Mouse (Mus musculus): ENCODE data around the gene 1810055G02Rik.

1810055G02Rik gene

GRCm38 (mm10) chr19:3742716-3743115, 34.6 kb downstream of the 1810055G02Rik start:
- in situ Hi-C loops (cut with MboI, MseI), result no loop called here

DNA sequence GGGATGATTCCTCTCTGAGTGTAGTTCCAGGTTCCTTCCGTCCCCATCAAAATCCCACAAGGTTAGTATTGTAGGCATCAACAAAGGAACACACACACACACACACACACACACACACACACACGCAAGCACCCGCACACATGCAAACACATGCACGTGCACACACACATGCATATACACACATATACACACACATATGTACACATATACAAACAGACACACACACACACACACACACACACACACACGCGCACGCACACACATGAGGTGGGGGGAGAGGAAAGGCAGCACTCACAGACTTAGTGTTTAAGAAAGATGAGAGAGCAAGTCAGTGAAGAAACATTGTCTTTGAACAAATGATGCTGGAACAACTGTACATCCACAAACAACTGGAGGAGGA, 35.3 kb downstream of the 1810055G02Rik start:
- in situ Hi-C loops (cut with MboI, MseI), result no loop called here

DNA sequence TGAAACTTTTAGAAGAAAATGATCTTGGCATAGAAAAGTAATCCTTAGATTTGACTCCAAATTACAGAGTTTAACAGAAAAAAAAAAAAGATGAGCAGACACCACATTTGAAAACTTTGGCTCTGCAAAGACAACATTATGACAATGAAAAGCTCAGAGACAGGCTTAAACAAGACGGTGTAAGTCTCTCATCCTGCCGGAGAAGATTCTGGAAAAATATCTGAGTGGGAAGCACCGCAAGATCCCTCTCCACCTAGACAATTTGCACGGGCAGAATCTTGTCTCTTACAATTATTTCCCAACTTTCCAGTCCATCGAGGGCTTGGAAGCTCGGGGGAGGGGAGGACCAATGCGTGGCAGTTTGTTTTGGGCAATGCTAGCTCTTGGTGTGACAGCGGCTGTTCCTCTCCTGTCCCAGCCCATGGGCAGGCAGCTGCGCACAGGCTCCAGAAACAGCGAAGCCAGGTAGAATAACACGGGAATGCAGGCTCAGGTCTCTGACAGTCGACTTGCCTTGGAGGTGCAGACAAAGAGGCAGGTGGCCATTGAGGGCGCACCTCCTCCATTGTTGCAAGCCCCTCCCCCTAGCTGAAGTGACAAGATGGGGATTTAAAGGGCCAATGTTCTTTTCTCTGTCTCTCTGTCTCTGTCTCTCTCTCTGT, 35.9 kb downstream of the 1810055G02Rik start:
- in situ Hi-C loops (cut with MboI, MseI), result no loop called here

DNA sequence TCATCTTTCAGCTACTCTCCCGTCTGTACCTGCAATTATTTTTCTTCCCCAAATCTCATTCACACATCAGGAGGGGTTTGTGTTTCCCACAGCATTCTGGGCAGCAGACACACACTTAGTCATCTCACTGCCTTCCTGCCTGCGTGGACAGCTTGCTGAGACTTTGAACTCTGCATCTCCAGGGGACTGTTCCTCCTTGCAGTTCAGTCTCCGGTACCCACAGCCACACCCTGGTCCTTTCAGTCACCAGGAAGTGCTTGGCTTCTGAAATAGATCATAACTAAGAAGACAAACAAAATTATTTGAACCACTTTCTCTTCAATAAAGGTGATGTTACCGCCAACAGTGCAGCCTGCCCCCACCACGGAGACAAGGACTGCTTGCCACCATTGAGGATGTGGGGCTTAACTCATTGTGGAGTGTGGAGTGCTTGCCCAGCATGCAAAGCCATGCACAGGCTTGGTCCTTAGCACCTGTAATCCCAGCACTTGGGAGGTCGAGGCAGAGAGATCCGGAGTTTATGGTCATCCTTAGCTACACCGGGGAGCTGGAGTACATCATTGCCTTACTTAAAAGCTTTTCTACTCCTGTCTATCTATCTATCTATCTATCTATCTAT, 44.6 kb downstream of the 1810055G02Rik start:
- in situ Hi-C loops (cut with MboI, MseI), result no loop called here

- in situ Hi-C loops (cut with MboI, MseI), result no loop called here
Measured at GRCm38 (mm10) chr19:3753240-3753633, 45.1 kb downstream of the 1810055G02Rik start.

- in situ Hi-C loops (cut with MboI, MseI), result no loop called here
Measured at GRCm38 (mm10) chr19:3753738-3754137, 45.6 kb downstream of the 1810055G02Rik start.

DNA sequence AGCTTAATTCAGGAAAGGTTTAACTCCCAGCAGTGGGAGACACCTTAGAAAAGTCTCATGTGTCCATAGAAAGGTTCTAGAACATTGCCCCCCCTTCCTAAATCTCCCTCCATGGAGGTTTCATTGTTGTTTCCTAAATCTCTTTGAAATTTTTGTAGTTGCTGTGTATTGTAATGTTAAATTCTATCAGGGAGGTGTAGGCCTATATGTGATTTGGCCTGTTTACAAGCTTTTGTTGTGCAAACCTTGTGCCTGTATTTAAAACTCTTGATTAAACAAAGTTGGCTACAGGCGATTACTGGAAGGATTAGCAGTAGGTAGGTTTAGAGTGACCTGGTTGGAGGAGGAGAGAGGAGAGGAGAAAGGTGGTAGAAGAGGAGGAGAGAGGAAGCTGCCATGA, 49.8 kb downstream of the 1810055G02Rik start:
- in situ Hi-C loops (cut with MboI, MseI), result no loop called here

- in situ Hi-C loops (cut with MboI, MseI), result no loop called here
Measured at GRCm38 (mm10) chr19:3765221-3765820, 57.2 kb downstream of the 1810055G02Rik start.

DNA sequence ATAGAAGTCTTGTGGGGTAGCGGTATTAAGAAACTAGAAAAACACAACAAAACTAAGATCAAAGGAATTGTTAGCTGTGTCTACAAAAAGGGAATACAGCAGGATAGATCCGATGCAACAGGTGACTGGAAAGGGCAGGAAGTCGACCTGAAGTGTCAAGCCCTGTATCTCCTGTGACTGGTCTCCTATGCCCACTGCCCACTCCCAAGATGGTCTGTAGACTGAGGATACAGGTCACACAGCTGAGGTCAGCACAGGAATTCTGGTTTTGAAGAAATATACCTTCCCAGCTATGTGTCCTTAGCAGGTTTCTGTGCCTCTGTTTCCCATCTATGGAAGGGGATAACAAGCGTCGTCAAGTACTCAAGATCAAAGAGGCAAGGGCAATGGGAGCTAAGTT, 58.3 kb downstream of the 1810055G02Rik start:
- in situ Hi-C loops (cut with MboI, MseI), result no loop called here

DNA sequence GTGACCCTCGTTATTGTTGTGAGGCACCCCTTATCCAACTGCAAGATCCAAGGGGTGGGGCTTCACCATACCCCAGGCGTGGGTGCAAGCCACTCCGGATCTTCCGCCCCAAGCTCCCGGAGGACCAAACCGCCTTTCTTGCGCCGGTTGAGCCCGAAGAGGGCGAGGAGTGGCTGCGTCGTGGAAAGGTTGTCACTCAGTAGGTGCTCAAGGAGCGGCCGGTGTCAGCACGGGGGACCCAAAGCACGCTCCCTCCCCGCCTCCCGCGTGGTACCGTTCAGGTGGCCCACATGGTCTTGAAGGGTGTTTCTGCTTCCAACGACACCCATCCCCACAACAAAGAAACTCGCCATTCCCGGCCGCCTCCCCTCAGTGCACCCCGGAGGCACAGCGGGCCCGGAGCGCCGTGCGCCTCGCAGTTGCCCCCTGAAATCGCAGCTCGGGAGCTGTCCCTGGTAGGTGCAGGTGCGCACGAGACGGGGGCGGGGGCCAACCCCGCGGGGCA, 59.2 kb downstream of the 1810055G02Rik start, which contains the start of gene Kmt5b:
Gene Kmt5b, plus strand, starts transcription at position 146 of the 505 bp plus-strand sequence.
- in situ Hi-C loops (cut with MboI, MseI), result no loop called here

Data from T-helper 1 cell (primary cell).